Mouse (Mus musculus) liver, embryonic 14.5 days (tissue): ENCODE measurements around the gene Atox1. TPM values are rescaled to one million over a fixed set of nuclear protein-coding genes. Genes with fewer than 3 reads are reported as not detected.
"Not testable (repeated sequence)": the region's sequence is repeated elsewhere in the genome, so short reads cannot be mapped to it uniquely, and the experiment has no call there.

ENCODE experiments used
- ATAC-seq: fragments of 200-750 bp; cut with Nextera tagmentation; 2 replicates; pipeline ENCODE4 v1.8.0; 2017; ENCODE audit warnings: moderate number of reproducible peaks, mild to moderate bottlenecking, moderate library complexity; ENCODE audit not compliant: insufficient read depth
- DNase-seq, 3 experiments: peaks; one replicate each; pipeline ENCODE4 v3.0.0-alpha.2; 2012 to 2013; ENCODE audit warnings: low read depth in 3 of 3, low spot score in 3 of 3
- H3K27ac ChIP-seq: fragments of 300-500 bp; sonication (generic); 2 replicates; pipeline ENCODE4 v1.5.1; 2014; ENCODE audit warnings: moderate library complexity, mild to moderate bottlenecking, control low read depth, inconsistent platforms
- H3K27me3 ChIP-seq: fragments of 300-500 bp; sonication (generic); 2 replicates; pipeline ENCODE4 v1.6.1; 2014; ENCODE audit warnings: mild to moderate bottlenecking, low read length, moderate library complexity; ENCODE audit not compliant: control insufficient read depth, insufficient read depth
- H3K36me3 ChIP-seq: fragments of 300-500 bp; sonication (generic); replicated peaks from 2 replicates; pipeline ENCODE4 v1.6.1; 2014; ENCODE audit warnings: low read depth; ENCODE audit not compliant: control insufficient read depth, insufficient read depth
- H3K4me1 ChIP-seq, 2 experiments: fragments of 200-500 bp in 1 of 2; fragments of 300-500 bp in 1 of 2; sonication (generic) in 1 of 2; replicated peaks; 2 replicates each; pipeline ENCODE4 v1.6.1; 2012 to 2014; ENCODE audit warnings: antibody characterized with exemption in 1 of 2, inconsistent platforms in 1 of 2, low read length in 1 of 2; ENCODE audit not compliant: control insufficient read depth in 2 of 2, insufficient read depth in 2 of 2
- H3K4me2 ChIP-seq: fragments of 300-500 bp; sonication (generic); 2 replicates; pipeline ENCODE4 v1.6.1; 2014; ENCODE audit warnings: low read depth, mild to moderate bottlenecking, control low read depth, moderate library complexity
- H3K4me3 ChIP-seq, 2 experiments: fragments of 200-500 bp in 1 of 2; fragments of 300-500 bp in 1 of 2; sonication (generic) in 1 of 2; 2 replicates each; pipeline ENCODE4 v1.5.1; 2012 to 2014; ENCODE audit warnings: low read depth in 2 of 2, low read length in 2 of 2, mild to moderate bottlenecking in 2 of 2, control low read depth in 1 of 2, inconsistent platforms in 1 of 2, moderate library complexity in 1 of 2; ENCODE audit not compliant: insufficient read depth in 1 of 2
- H3K9ac ChIP-seq: fragments of 300-500 bp; sonication (generic); replicated peaks from 2 replicates; pipeline ENCODE4 v1.6.1; 2014; ENCODE audit warnings: mild to moderate bottlenecking, control low read depth, moderate library complexity
- H3K9me3 ChIP-seq: fragments of 300-500 bp; sonication (generic); 2 replicates; pipeline ENCODE4 v1.6.1; 2016; ENCODE audit warnings: low read length, mixed read lengths; ENCODE audit not compliant: control insufficient read depth
- CTCF ChIP-seq: IDR thresholded peaks from 2 replicates; pipeline ENCODE4 v1.5.1; 2016; ENCODE audit warnings: antibody characterized with exemption, low read depth, control low read depth
- EP300 ChIP-seq: IDR thresholded peaks from 2 replicates; pipeline ENCODE4 v1.6.1; 2016; ENCODE audit warnings: antibody characterized with exemption, low read depth
- WGBS: fragments of 180-500 bp; shearing (Covaris S2); extraction: QIAGEN DNeasy Blood & Tissue Kit; methylation state at CpG from one replicate; pipeline ENCODE4 v1.1.7; 2014; ENCODE audit not compliant: insufficient replicate concordance; 5-methylcytosine and 5-hydroxymethylcytosine counted together
- polyA plus RNA-seq, 2 experiments: library from polyadenylated mRNA; depleted of rRNA in 1 of 2; stranded (reverse) in 1 of 2; unstranded in 1 of 2; fragments of >200 nt; fragmentation: Nextera tagmentation in 1 of 2; extraction: Ambion mirVana in 1 of 2; gene quantifications; 2 replicates each; pipeline versions ENCODE4 v1.2.1 to v1.2.3; 2012 to 2014

The Atox1 gene
- polyA plus RNA-seq, 2 experiments, result 120 to 209 TPM

- WGBS, result 18% methylated on average over 6 of the region's 6 CpGs
These were observed 44.3 kb downstream of the Atox1 start for GRCm38 (mm10) chr11:55416609-55417265.

GRCm38 (mm10) chr11:55415731-55416130 lies 45.3 kb downstream of the Atox1 start:
- H3K9ac ChIP-seq, H3K4me2 ChIP-seq, H3K27me3 ChIP-seq, ATAC-seq, H3K36me3 ChIP-seq, H3K4me3 ChIP-seq, H3K27ac ChIP-seq, H3K9me3 ChIP-seq, DNase-seq: not testable (repeated sequence)
- 64% methylated on average over 6 of the region's 6 CpGs for WGBS
- peaks cover 0 to 14% of the 10 kb centered on the region in 2 experiments; a peak in 2 of 4 replicates for H3K4me1 ChIP-seq

More at GRCm38 (mm10) chr11:55416609-55417265, 44.3 kb downstream of the Atox1 start:
- no peak for TF ChIP-seq CTCF
- no peak for TF ChIP-seq EP300
- Histone ChIP-seq H3K4me3 (no peak overlapping the region), H3K27me3 (no peaks in the 10 kb centered on the region), H3K4me1 (peaks cover 0 to 18% of the 10 kb centered on the region in 2 experiments; a peak in 2 of 4 replicates), H3K4me2 (no peak overlapping the region), H3K9me3 (no peaks in the 10 kb centered on the region), H3K27ac (no peak overlapping the region), H3K9ac (no peak overlapping the region), H3K36me3 (no peaks in the 10 kb centered on the region)
- ATAC-seq (no peak), DNase-seq (no peak)

- Histone ChIP-seq H3K27ac (no peak overlapping the region), H3K27me3 (no peaks in the 10 kb centered on the region), H3K36me3 (no peaks in the 10 kb centered on the region), H3K9me3 (no peaks in the 10 kb centered on the region), H3K4me1 (peaks cover 0 to 12% of the 10 kb centered on the region in 2 experiments; a peak in 2 of 4 replicates), H3K4me2 (no peak overlapping the region), H3K9ac (no peak overlapping the region), H3K4me3 (no peak overlapping the region)
- no peak for ATAC-seq
- 18% methylated on average over 9 of the region's 9 CpGs for WGBS
- no peak for DNase-seq
- TF ChIP-seq CTCF (no peak), EP300 (no peak)
These were observed 45.9 kb downstream of the Atox1 start for GRCm38 (mm10) chr11:55415036-55415704.

- H3K36me3 ChIP-seq, result no peaks in the 10 kb centered on the region
- H3K27me3 ChIP-seq, result no peaks in the 10 kb centered on the region
- H3K27ac ChIP-seq, result no peak overlapping the region
- no peak overlapping the region for H3K4me3 ChIP-seq
- H3K9ac ChIP-seq, result no peak overlapping the region
- no peak overlapping the region for H3K4me2 ChIP-seq
- TF ChIP-seq CTCF (no peak), EP300 (no peak)
- H3K4me1 ChIP-seq, result peaks cover 0 to 10% of the 10 kb centered on the region in 2 experiments; a peak in 2 of 4 replicates
- no peak for DNase-seq
- no peaks in the 10 kb centered on the region for H3K9me3 ChIP-seq
- no peak for ATAC-seq
- 49% methylated on average over 5 of the region's 5 CpGs for WGBS
These were observed 46.7 kb downstream of the Atox1 start for GRCm38 (mm10) chr11:55414314-55414713.

- no peak for TF ChIP-seq EP300
- no peak for TF ChIP-seq CTCF
- Histone ChIP-seq H3K9me3 (no peaks in the 10 kb centered on the region), H3K4me2 (no peak overlapping the region), H3K27ac (no peak overlapping the region), H3K9ac (no peak overlapping the region), H3K4me1 (peaks cover 0 to 10% of the 10 kb centered on the region in 2 experiments; a peak in 2 of 4 replicates), H3K27me3 (no peaks in the 10 kb centered on the region), H3K36me3 (no peaks in the 10 kb centered on the region), H3K4me3 (no peak overlapping the region)
- WGBS, result 67% methylated on average over 2 of the region's 2 CpGs
- DNase-seq (no peak), ATAC-seq (no peak)
These were observed 47.6 kb downstream of the Atox1 start for GRCm38 (mm10) chr11:55413416-55413796.
